Mouse (Mus musculus) thymus, adult 2 months (tissue): ENCODE data around the gene Tmem30b. TPM values are rescaled to one million over a fixed set of nuclear protein-coding genes. Genes with fewer than 3 reads are reported as not detected.
"Not testable (repeated sequence)": the region's sequence is repeated elsewhere in the genome, so short reads cannot be mapped to it uniquely, and the experiment has no call there.

Experiments used
- DNase-seq: peaks from one replicate; pipeline ENCODE4 v3.0.0; 2021
- H3K27ac ChIP-seq: fragments of 200-500 bp; 2 replicates; pipeline ENCODE4 v1.5.1; 2012; ENCODE audit warnings: low read length, control low read depth; ENCODE audit not compliant: control insufficient read depth, insufficient read depth
- H3K27me3 ChIP-seq: fragments of 200-500 bp; 2 replicates; pipeline ENCODE4 v1.6.1; 2012; ENCODE audit warnings: mild to moderate bottlenecking, low read length, moderate library complexity, mixed read lengths; ENCODE audit not compliant: control insufficient read depth, insufficient read depth
- H3K36me3 ChIP-seq: fragments of 200-500 bp; 2 replicates; pipeline ENCODE4 v1.6.1; 2012; ENCODE audit warnings: mild to moderate bottlenecking, low read length, moderate library complexity; ENCODE audit not compliant: control insufficient read depth, insufficient read depth
- H3K4me1 ChIP-seq: fragments of 200-500 bp; replicated peaks from 2 replicates; pipeline ENCODE4 v1.6.1; 2012; ENCODE audit warnings: low read length; ENCODE audit not compliant: control insufficient read depth, insufficient read depth
- H3K4me3 ChIP-seq: fragments of 200-500 bp; 2 replicates; pipeline ENCODE4 v1.5.1; 2012; ENCODE audit warnings: mild to moderate bottlenecking, low read length, control low read depth, moderate library complexity; ENCODE audit not compliant: control insufficient read depth, insufficient read depth
- CTCF ChIP-seq: fragments of 200-500 bp; IDR thresholded peaks from 2 replicates; pipeline ENCODE4 v1.5.1; 2012; ENCODE audit warnings: mild to moderate bottlenecking, control low read depth, low read length, moderate library complexity, borderline replicate concordance; ENCODE audit not compliant: control insufficient read depth, poor library complexity, insufficient read depth; ENCODE audit errors: extremely low read depth
- POLR2A ChIP-seq: fragments of 200-500 bp; IDR thresholded peaks from 2 replicates; pipeline ENCODE4 v1.6.1; 2012; ENCODE audit warnings: mild to moderate bottlenecking, low read length, control low read depth, moderate library complexity; ENCODE audit not compliant: control insufficient read depth, poor library complexity, insufficient read depth; ENCODE audit errors: extremely low read depth
- WGBS: fragments of 180-500 bp; shearing (Covaris S2); methylation state at CpG from one replicate; pipeline ENCODE4 v1.1.7; 2018; 5-methylcytosine and 5-hydroxymethylcytosine counted together
- polyA plus RNA-seq: library from polyadenylated mRNA; depleted of rRNA; stranded (reverse); fragments of >200 nt; gene quantifications from 2 replicates; pipeline ENCODE4 v1.2.3, GENCODE M21; 2012

Tmem30b gene
- polyA plus RNA-seq, 1 experiment, result 4.3 TPM

GRCm38 (mm10) chr12:73580811-73581210 lies 34.6 kb upstream of the Tmem30b start:
- 47% methylated on average over 7 of the region's 7 CpGs for WGBS
- Histone ChIP-seq H3K4me3 (no peak overlapping the region), H3K27me3 (no peaks in the 10 kb centered on the region), H3K36me3 (no peaks in the 10 kb centered on the region), H3K4me1 (peaks cover 17% of the 10 kb centered on the region), H3K27ac (no peak overlapping the region)
- TF ChIP-seq CTCF (no peak), POLR2A (no peak)
- no peak for DNase-seq

GRCm38 (mm10) chr12:73578141-73578540 lies 31.9 kb upstream of the Tmem30b start:
- DNase-seq, result no peak
- Histone ChIP-seq H3K4me1 (peaks cover 22% of the 10 kb centered on the region), H3K36me3 (no peaks in the 10 kb centered on the region), H3K27me3 (no peaks in the 10 kb centered on the region), H3K4me3 (no peak overlapping the region), H3K27ac (peak overlapping the region; percentile 36; the same call in 1 of the 2 replicates)
- no peak for TF ChIP-seq POLR2A
- no peak for TF ChIP-seq CTCF
- 47% methylated on average over 6 of the region's 6 CpGs for WGBS

GRCm38 (mm10) chr12:73574632-73575031 lies 28.4 kb upstream of the Tmem30b start:
- H3K27ac ChIP-seq, result peak overlapping the region; percentile 22; the same call in 1 of the 2 replicates
- WGBS, result 8% methylated on average over 15 of the region's 15 CpGs
- no peaks in the 10 kb centered on the region for H3K27me3 ChIP-seq
- peak overlapping the region; percentile 38 for H3K4me3 ChIP-seq
- TF ChIP-seq CTCF (no peak), POLR2A (no peak)
- DNase-seq, result no peak
- H3K36me3 ChIP-seq, result no peaks in the 10 kb centered on the region
- H3K4me1 ChIP-seq, result peaks cover 17% of the 10 kb centered on the region

GRCm38 (mm10) chr12:73565620-73565969 lies 19.4 kb upstream of the Tmem30b start:
- 83% methylated on average over 11 of the region's 11 CpGs for WGBS
- H3K4me1 ChIP-seq, result peaks cover 8% of the 10 kb centered on the region
- H3K4me3 ChIP-seq, result peak overlapping the region; percentile 45
- no peaks in the 10 kb centered on the region for H3K36me3 ChIP-seq
- TF ChIP-seq POLR2A (no peak), CTCF (no peak)
- DNase-seq, result no peak
- no peak overlapping the region for H3K27ac ChIP-seq
- H3K27me3 ChIP-seq, result no peaks in the 10 kb centered on the region

GRCm38 (mm10) chr12:73564795-73565619 lies 18.8 kb upstream of the Tmem30b start:
- Histone ChIP-seq H3K4me3 (peak overlapping the region; percentile 45), H3K36me3 (no peaks in the 10 kb centered on the region), H3K27ac (no peak overlapping the region), H3K27me3 (no peaks in the 10 kb centered on the region), H3K4me1 (peaks cover 8% of the 10 kb centered on the region)
- no peak for TF ChIP-seq CTCF
- TF ChIP-seq POLR2A, result no peak
- peak; percentile 37 for DNase-seq
- 9% methylated on average over 21 of the region's 21 CpGs for WGBS

- TF ChIP-seq CTCF (no peak), POLR2A (no peak)
- Histone ChIP-seq H3K36me3 (no peaks in the 10 kb centered on the region), H3K27me3 (no peaks in the 10 kb centered on the region), H3K4me1 (peaks cover 8% of the 10 kb centered on the region), H3K27ac (no peak overlapping the region), H3K4me3 (no peak overlapping the region)
- DNase-seq, result no peak
- WGBS, result 73% methylated on average over 10 of the region's 10 CpGs
These were observed 18.0 kb upstream of the Tmem30b start for GRCm38 (mm10) chr12:73564176-73564575.

GRCm38 (mm10) chr12:73563122-73563521 lies 16.9 kb upstream of the Tmem30b start:
- not testable (repeated sequence) for H3K27me3 ChIP-seq, H3K36me3 ChIP-seq, H3K4me3 ChIP-seq, H3K27ac ChIP-seq, DNase-seq, H3K4me1 ChIP-seq
- 87% methylated on average over 6 of the region's 6 CpGs for WGBS
